Mouse (Mus musculus) MEL (cell line): ENCODE results near the gene Usf2. TPM values are rescaled to one million over a fixed set of nuclear protein-coding genes. Genes with fewer than 3 reads are reported as not detected.
A peak's percentile ranks its signal among the peaks of the same experiment; 100 is the strongest.

Source experiments
- DNase-seq: peaks from one replicate; pipeline ENCODE4 v3.0.0; 2011; ENCODE audit warnings: low read depth, low spot score
- H3K27ac ChIP-seq: 2 replicates; pipeline ENCODE4 v1.5.1; 2012; ENCODE audit warnings: low read depth, mild to moderate bottlenecking, control low read depth, low read length, moderate library complexity; ENCODE audit not compliant: control insufficient read depth
- H3K27me3 ChIP-seq, 2 experiments: fragments of 150-350 bp in 1 of 2; sonication (generic) in 1 of 2; 2 replicates each; pipeline ENCODE4 v1.6.1; 2012; ENCODE audit warnings: low read length in 2 of 2, mild to moderate bottlenecking in 2 of 2, improper control_type of control experiment in 1 of 2, moderate library complexity in 1 of 2; ENCODE audit not compliant: insufficient read depth in 2 of 2, control insufficient read depth in 1 of 2
- H3K36me3 ChIP-seq, 2 experiments: 2 replicates each; pipeline ENCODE4 v1.6.1; 2012 to 2014; ENCODE audit warnings: low read length in 2 of 2, improper control_type of control experiment in 1 of 2, inconsistent platforms in 1 of 2, mild to moderate bottlenecking in 1 of 2; ENCODE audit not compliant: insufficient read depth in 2 of 2, control insufficient read depth in 1 of 2
- H3K4me1 ChIP-seq, 2 experiments: fragments of 150-350 bp in 1 of 2; sonication (generic) in 1 of 2; 2 replicates each; pipeline ENCODE4 v1.6.1; 2012; ENCODE audit warnings: low read length in 2 of 2, improper control_type of control experiment in 1 of 2, mild to moderate bottlenecking in 1 of 2; ENCODE audit not compliant: insufficient read depth in 2 of 2, control insufficient read depth in 1 of 2
- H3K4me3 ChIP-seq, 2 experiments: fragments of 150-350 bp in 1 of 2; sonication (generic) in 1 of 2; 2 replicates each; pipeline ENCODE4 v1.5.1; 2012; ENCODE audit warnings: low read depth in 2 of 2, low read length in 2 of 2, mild to moderate bottlenecking in 2 of 2, moderate library complexity in 2 of 2, control low read depth in 1 of 2, improper control_type of control experiment in 1 of 2; ENCODE audit not compliant: control insufficient read depth in 1 of 2, insufficient read depth in 1 of 2
- H3K79me2 ChIP-seq: 2 replicates; pipeline ENCODE4 v1.6.1; 2012; ENCODE audit warnings: mild to moderate bottlenecking, low read length, moderate library complexity; ENCODE audit not compliant: control insufficient read depth, poor library complexity, insufficient read depth
- H3K9ac ChIP-seq: 2 replicates; pipeline ENCODE4 v1.6.1; 2012; ENCODE audit warnings: low read depth, mild to moderate bottlenecking, control low read depth, low read length, moderate library complexity; ENCODE audit not compliant: control insufficient read depth, poor library complexity, severe bottlenecking
- H3K9me3 ChIP-seq: fragments of 150-350 bp; sonication (generic); replicated peaks from 2 replicates; pipeline ENCODE4 v1.6.1; 2012; ENCODE audit warnings: mild to moderate bottlenecking, low read length, improper control_type of control experiment, moderate library complexity; ENCODE audit not compliant: insufficient read depth
- CHD1 ChIP-seq: IDR thresholded peaks from 2 replicates; pipeline ENCODE4 v1.6.1; 2012; ENCODE audit warnings: low read depth, mild to moderate bottlenecking, inconsistent platforms, low read length, improper control_type of control experiment
- CHD2 ChIP-seq: IDR thresholded peaks from 2 replicates; pipeline ENCODE4 v1.6.1; 2011; ENCODE audit warnings: low read length, improper control_type of control experiment
- ELF1 ChIP-seq: IDR thresholded peaks from 2 replicates; pipeline ENCODE4 v1.6.1; 2014; ENCODE audit warnings: low read depth, mild to moderate bottlenecking, inconsistent platforms, low read length, improper control_type of control experiment, moderate library complexity
- EP300 ChIP-seq, 2 experiments: IDR thresholded peaks; 2 replicates each; pipeline ENCODE4 v1.6.1; 2011; ENCODE audit warnings: improper control_type of control experiment in 2 of 2, low read length in 2 of 2, low read depth in 1 of 2, mild to moderate bottlenecking in 1 of 2
- GABPA ChIP-seq: IDR thresholded peaks from 2 replicates; pipeline ENCODE4 v1.6.1; 2012; ENCODE audit warnings: low read depth, mild to moderate bottlenecking, inconsistent platforms, low read length, improper control_type of control experiment, moderate library complexity
- HCFC1 ChIP-seq: IDR thresholded peaks from 2 replicates; pipeline ENCODE4 v1.6.1; 2012; ENCODE audit warnings: low read depth, mild to moderate bottlenecking, inconsistent platforms, low read length, improper control_type of control experiment, moderate library complexity
- JUND ChIP-seq: IDR thresholded peaks from 2 replicates; pipeline ENCODE4 v1.6.1; 2011; ENCODE audit warnings: low read depth, mild to moderate bottlenecking, improper control_type of control experiment, low read length
- NELFE ChIP-seq: IDR thresholded peaks from 2 replicates; pipeline ENCODE4 v1.6.1; 2011; ENCODE audit warnings: low read depth, low read length, improper control_type of control experiment
- NRF1 ChIP-seq: IDR thresholded peaks from 2 replicates; pipeline ENCODE4 v1.6.1; 2014; ENCODE audit warnings: low read depth, mild to moderate bottlenecking, inconsistent platforms, low read length, improper control_type of control experiment, moderate library complexity; ENCODE audit not compliant: poor library complexity, insufficient read depth, severe bottlenecking
- POLR2A ChIP-seq, 2 experiments: IDR thresholded peaks; 2 replicates each; pipeline ENCODE4 v1.6.1; 2011 to 2012; ENCODE audit warnings: low read length in 2 of 2, mild to moderate bottlenecking in 2 of 2, control low read depth in 1 of 2, improper control_type of control experiment in 1 of 2, low read depth in 1 of 2, moderate library complexity in 1 of 2; ENCODE audit not compliant: control insufficient read depth in 1 of 2, insufficient read depth in 1 of 2, poor library complexity in 1 of 2
- RAD21 ChIP-seq: IDR thresholded peaks from 2 replicates; pipeline ENCODE4 v1.6.1; 2011; ENCODE audit warnings: mild to moderate bottlenecking, low read depth, low read length, improper control_type of control experiment
- RCOR1 ChIP-seq: IDR thresholded peaks from 2 replicates; pipeline ENCODE4 v1.6.1; 2012; ENCODE audit warnings: low read depth, mild to moderate bottlenecking, inconsistent platforms, low read length, improper control_type of control experiment
- SMC3 ChIP-seq: IDR thresholded peaks from 2 replicates; pipeline ENCODE4 v1.6.1; 2011; ENCODE audit warnings: low read depth, low read length, improper control_type of control experiment
- TBP ChIP-seq: IDR thresholded peaks from 2 replicates; pipeline ENCODE4 v1.8.0; 2011; ENCODE audit warnings: low read depth, low read length, improper control_type of control experiment
- TCF12 ChIP-seq: IDR thresholded peaks from 2 replicates; pipeline ENCODE4 v1.6.1; 2014; ENCODE audit warnings: low read depth, mild to moderate bottlenecking, inconsistent platforms, low read length, improper control_type of control experiment, moderate library complexity
- UBTF ChIP-seq: IDR thresholded peaks from 2 replicates; pipeline ENCODE4 v1.6.1; 2012; ENCODE audit warnings: low read depth, mild to moderate bottlenecking, inconsistent platforms, low read length, improper control_type of control experiment, moderate library complexity, borderline replicate concordance; ENCODE audit not compliant: insufficient read depth
- ZC3H11A ChIP-seq: IDR thresholded peaks from 2 replicates; pipeline ENCODE4 v1.6.1; 2012; ENCODE audit warnings: low read depth, mild to moderate bottlenecking, inconsistent platforms, low read length, improper control_type of control experiment
- polyA plus RNA-seq, 2 experiments: library from polyadenylated mRNA; stranded (reverse) in 1 of 2; unstranded in 1 of 2; fragments of >175 nt in 1 of 2; fragments of >200 nt in 1 of 2; gene quantifications; 2 replicates each; pipeline versions ENCODE4 v1.2.1 to v1.2.4; 2012; ENCODE audit warnings: low replicate concordance in 2 of 2, low read depth in 1 of 2; ENCODE audit not compliant: insufficient read length in 2 of 2, insufficient read depth in 1 of 2, missing spikeins in 1 of 2
- total RNA-seq: library from RNA; depleted of rRNA; stranded (reverse); fragments of 300-350 nt; gene quantifications from 2 replicates; pipeline ENCODE4 v1.2.3, GENCODE M21; 2012

Gene Usf2
- total and polyA plus RNA-seq, 3 experiments, result 43.0 to 144 TPM; not detected in 1

DNA sequence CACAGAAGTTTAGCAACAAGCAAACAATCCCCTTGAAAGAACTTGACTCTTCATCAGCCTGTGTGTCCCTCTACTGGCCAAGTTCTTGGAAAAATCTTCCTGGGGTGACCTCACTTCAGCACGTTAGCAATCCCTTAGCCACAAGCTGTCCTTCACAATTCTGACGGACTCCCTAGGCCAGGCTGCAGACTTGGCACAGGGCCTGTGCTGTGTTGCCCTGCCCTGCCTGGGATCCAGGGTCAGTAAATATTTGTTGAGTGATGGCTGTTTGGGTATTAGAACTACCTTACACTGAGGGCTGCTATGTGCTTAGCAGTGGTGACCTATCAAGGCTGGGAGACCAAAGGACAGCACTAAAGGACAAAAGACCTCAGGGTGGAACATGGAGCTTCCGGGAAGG is 2.6 kb downstream of the Usf2 start:
- no peak for DNase-seq
- Histone ChIP-seq H3K4me3 (no peak overlapping the region), H3K9me3 (no peaks in the 10 kb centered on the region), H3K27me3 (no peaks in the 10 kb centered on the region), H3K27ac (no peak overlapping the region), H3K79me2 (peaks cover 18% of the 10 kb centered on the region), H3K9ac (no peak overlapping the region), H3K4me1 (peaks cover 0 to 11% of the 10 kb centered on the region in 2 experiments; a peak in 1 of 4 replicates), H3K36me3 (peaks cover 5 to 9% of the 10 kb centered on the region in 2 experiments)
- TF ChIP-seq RAD21 (no peak), CHD2 (no peak), GABPA (no peak), ZC3H11A (no peak), EP300 (IDR thresholded peaks at IDR 0.05; ENCODE audit: low read depth in 1 of 2, low read length in 2 of 2) (no peak), UBTF (no peak), TBP (no peak), ELF1 (no peak), POLR2A (IDR thresholded peaks at IDR 0.05; ENCODE audit: control insufficient read depth in 1 of 2, insufficient read depth in 1 of 2, low read depth in 1 of 2, low read length in 2 of 2, poor library complexity in 1 of 2) (no peak), HCFC1 (no peak), SMC3 (no peak), NELFE (no peak), NRF1 (no peak), CHD1 (no peak)

DNA sequence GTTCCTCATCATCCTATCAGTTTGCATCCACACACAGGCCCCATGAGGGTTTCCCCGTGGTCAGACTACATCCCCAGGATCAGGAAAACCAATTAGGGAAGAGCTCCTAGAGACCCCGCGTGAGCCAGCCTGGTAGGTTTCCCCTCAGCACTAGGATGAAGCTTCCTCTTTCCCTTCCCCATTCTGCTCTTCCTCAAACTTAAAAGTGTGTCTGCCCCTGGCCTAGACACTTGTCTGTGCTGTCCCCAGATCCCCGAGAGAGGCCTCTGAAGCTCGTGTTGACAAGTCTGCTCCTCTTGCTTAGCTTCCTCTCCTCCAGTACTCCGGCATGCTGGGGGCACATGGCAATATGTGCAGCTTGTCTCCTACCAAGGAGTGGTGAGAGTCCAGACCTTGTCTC is 3.1 kb downstream of the Usf2 start:
- Histone ChIP-seq H3K79me2 (peaks cover 18% of the 10 kb centered on the region), H3K4me3 (no peak overlapping the region), H3K9ac (no peak overlapping the region), H3K27ac (no peak overlapping the region), H3K36me3 (peaks cover 5 to 9% of the 10 kb centered on the region in 2 experiments), H3K4me1 (peaks cover 0 to 11% of the 10 kb centered on the region in 2 experiments; a peak in 1 of 4 replicates)
- peak; percentile 36 for DNase-seq
- no peak for TF ChIP-seq TCF12
- no peak for TF ChIP-seq JUND
- TF ChIP-seq RCOR1, result no peak
- TF ChIP-seq, all 39 proteins: peak for 0
- no peaks in the 10 kb centered on the region for H3K27me3 ChIP-seq
- H3K9me3 ChIP-seq, result no peaks in the 10 kb centered on the region
